Mouse (Mus musculus): Measurements from ENCODE around the gene Cltrn.

Cltrn gene

DNA sequence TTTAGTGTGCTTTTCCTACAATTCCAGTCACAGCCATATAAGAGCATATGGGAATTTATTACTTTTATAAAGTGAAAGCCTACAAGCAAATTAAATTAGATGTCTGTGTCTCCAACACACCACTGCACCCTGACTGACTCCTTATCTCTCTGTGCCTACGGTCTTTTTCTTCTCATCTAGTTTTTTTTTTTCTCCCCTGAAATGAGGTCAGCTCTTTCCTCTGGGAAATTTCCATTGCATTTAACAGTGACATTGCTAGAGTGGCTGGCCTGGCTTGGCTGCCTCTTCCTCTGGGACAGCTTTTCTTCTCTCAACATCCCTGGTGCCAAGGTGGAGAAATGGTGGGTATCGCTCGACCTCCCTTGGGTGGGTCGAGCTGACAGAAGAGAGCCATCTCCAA is at the start of gene Cltrn:
Gene Cltrn, plus strand, starts transcription at position 249 of the 400 bp plus-strand sequence.
- DNase-seq (ENCODE audit: extremely low read depth, low read depth): no peak

DNA sequence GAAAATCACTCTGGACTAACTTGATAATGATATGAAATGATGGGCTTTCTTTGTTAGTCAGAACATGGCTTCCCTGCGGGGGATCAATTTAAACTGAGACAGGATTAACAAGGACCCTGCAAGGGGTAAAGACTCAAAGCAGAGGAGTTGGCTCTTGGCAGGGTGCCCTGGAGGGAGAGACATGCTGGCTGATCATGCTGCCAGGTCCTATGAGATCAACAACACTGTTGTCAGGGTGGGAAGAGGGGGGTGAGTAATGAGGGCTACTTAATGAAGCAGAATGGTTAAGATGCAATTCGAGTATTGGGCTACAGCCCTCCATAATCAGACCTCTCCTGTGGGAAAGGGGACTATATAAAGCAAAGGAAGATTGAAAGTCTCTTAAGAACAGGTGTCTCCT is 49.7 kb upstream of the Cltrn start:
- DNase-seq (ENCODE audit: extremely low read depth, low read depth): no peak

DNA sequence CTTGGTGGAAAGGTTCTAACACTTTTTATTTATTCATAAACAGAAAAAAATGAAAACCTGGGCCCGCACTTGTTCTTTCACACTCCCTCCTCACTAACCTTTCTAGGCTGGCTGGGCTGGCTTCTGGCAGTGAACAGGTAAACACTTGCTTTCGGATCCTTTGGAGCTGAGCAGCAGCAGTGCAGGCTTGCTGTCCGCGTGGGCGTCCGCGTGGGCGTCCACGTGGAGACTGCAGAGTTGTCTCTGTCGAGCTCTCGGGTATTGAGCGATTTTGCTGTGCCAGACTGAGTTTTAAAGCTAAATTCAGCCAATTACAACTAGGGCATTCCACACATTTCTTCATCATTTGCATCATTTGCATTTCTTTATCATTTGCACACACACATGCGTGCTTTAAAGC is 46.6 kb upstream of the Cltrn start:
- DNase-seq (ENCODE audit: extremely low read depth, low read depth): no peak

DNA sequence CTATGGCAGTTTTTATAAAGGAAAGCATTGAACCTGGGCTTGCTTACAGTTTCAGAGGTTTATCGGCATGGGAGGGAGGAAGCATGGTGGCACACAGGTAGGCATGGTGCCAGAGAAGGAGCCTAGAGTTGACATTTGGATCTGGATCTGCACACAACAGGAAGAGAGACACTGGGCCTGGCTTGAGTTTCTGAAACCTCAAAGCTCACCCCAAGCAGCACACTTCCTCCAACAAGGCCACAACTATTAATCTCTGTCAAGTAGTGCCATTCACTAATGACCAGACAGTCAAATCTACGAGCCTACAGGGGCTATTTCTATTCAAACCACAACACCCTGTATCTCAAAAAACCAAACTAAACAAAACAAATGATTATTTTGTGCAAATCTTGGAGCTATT is 41.9 kb upstream of the Cltrn start:
- no peak for DNase-seq (ENCODE audit: extremely low read depth, low read depth)

DNA sequence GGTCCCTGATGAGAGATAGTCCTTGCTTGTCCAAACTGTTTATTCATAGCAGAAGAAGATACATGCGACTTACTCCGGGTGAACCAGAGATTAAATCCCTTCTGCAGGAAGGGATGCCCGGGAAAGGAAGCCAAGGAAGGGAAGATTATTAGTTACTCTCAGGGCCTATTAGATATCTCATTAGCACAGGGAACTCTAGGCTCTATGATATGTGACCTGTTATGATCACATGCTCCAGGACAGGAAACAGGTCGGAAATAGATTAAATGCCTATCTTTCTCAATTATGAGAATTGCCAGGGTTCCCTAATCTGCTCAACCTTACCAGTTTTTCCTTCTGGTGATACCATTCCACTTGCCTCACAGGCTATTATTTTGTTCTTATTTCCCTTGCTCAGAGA is 32.9 kb upstream of the Cltrn start:
- peak; percentile 92 for DNase-seq (ENCODE audit: extremely low read depth, low read depth)

DNA sequence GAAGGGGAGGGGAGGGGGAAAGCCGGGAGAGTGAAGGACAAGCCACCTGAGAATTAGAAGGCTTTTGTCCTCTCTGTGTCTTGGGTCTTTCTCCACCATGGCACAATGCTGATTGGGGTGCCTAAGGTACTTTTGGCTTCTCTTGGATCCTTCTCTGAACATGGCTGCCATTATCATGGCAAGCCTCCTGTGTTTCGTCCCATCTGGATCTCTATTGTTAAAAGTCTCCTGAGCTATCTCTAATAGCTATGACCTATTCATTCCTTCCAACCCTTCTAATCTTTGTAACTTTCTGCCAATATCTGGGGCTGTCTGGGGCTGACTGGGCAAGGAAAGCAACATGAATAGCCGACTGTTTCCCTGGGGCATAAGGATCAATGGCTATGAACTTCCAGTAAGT is 30.1 kb upstream of the Cltrn start:
- no peak for DNase-seq (ENCODE audit: extremely low read depth, low read depth)

DNA sequence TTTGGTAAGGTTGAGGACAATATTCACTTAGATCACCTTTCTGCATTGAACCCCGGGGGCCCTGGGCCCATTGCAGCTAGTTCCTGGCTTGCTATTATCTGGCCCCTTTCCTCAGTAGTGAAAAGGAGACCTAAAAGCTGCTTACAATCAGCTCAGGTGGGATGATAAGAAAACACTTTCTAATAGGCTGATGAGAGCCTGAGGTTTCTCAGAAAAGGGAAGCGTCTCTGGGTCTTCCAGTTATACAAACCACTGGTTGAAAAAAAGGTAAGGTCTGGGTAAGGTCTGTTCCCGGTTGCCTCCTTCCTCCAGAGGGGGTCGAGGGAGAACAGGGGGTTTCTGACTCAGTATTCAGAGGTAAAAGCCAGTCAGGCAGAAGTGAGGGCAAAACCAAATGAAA is 29.6 kb upstream of the Cltrn start:
- peak; percentile 55 for DNase-seq (ENCODE audit: extremely low read depth, low read depth)

DNA sequence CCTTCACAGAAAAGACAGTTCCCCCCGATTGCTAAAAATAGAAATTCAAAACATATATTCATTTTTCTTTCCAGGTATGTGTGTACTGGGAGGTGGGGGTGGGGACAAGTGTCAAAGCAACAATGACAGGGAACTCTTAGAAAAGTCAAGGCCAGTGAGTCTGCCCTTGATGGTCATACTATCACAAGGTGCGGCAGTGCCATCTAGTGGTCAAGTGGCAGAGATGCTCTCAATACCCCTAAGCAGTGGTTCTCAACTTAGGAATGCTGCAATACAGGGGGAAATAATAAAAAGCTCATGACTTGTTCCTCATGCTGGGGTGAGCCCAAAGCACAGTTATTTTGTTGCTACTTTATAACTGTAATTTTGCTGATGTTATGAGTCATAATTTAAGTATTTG is 22.4 kb upstream of the Cltrn start:
- peak; percentile 77 for DNase-seq (ENCODE audit: extremely low read depth, low read depth)

DNA sequence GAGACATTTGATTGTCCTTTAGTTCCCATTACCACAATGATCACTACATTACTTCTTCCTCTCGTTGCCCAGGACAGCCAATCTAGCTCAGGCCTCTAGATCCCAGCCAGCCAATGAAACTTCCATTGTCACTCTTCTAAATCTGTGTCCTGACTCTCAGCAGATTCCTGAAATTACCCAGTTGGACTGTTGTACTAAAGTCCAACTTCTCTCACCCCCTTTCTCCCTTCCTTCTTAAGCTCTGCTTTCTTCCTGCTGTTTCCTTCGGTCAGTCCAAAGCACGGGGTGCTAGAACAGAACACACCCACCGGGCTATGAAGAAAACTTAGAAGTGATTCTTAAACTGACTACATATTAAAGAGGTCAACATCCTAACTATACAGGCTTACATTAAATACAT is 19.7 kb upstream of the Cltrn start:
- no peak for DNase-seq (ENCODE audit: extremely low read depth, low read depth)

DNA sequence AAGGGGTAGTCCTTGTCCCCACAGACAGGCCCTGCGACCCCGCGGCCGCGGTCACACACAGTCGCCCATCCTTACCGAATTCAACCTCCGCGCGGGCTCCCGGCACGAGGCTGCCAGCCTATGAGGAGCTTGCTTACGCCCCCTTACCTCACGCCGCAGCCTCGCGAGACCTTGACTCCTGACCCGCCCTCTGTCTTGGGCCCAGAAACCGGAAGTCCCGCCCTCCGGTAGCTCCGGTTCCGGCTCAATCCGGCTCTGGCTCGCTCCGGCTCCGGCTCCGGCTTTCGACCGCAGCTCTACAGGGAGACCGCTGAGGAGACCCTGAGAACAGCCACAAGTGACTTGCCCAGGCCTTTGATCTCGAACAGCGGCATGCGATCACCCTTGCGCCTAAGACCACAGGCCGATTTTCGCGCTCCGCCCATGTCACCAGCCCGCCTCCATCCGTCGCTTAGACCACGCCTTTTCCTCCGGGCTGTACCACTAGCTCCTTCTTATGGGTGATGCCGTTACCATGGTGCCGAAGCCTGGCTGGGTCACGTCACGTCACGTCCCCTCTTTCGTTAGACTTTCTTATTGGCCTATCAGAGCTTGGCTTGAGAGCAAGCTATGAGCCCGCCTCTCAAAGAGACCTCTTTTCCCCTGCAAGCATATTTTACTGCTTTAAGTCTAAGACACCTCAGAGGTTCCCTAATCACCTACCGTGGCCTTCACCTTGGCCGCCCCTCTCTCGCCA is 12.4 kb upstream of the Cltrn start, which contains the start of gene Siah1b:
Gene Siah1b, minus strand, starts transcription at position 454 of the 736 bp plus-strand sequence.
- peak; percentile 98 for DNase-seq (ENCODE audit: extremely low read depth, low read depth)

DNA sequence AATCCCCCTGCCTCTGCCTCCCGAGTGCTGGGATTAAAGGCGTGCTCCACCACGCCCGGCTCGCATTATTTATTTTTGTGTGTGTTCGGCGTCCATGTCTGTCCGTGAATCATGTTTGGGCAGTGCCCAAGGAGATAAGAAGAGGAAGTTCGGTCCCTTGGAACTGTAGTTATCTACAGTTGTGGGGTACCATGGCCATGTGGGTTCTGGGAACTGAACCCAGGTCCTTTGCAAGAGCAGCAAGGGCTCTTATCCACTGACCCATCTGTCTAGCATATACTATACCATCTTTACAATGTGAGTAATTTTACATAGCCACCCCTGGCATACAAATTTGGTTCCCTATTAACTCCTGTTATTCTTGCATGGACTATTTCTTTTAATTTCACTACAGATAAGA is 6.6 kb upstream of the Cltrn start:
- DNase-seq (ENCODE audit: extremely low read depth, low read depth): peak; percentile 68

DNA sequence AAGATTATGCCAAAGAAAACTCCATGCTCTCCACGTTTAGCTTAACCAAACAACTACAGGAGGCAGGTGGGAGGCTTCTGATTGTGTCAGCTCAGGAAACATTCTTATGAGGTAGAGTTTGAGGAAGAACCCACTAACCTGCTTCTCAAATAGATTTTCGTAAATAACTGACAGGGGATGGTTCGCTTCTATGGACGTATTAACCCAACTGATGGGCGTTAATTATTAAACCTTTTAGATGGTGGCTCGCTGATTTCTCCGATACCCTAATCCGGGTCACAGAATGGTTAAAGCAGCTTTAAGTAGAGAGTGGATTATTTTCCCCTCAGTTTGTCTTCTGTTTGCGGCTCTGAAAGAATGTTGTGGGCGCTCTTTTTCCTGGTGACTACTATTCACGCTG is 1.3 kb downstream of the Cltrn start:
- DNase-seq (ENCODE audit: extremely low read depth, low read depth): no peak

DNA sequence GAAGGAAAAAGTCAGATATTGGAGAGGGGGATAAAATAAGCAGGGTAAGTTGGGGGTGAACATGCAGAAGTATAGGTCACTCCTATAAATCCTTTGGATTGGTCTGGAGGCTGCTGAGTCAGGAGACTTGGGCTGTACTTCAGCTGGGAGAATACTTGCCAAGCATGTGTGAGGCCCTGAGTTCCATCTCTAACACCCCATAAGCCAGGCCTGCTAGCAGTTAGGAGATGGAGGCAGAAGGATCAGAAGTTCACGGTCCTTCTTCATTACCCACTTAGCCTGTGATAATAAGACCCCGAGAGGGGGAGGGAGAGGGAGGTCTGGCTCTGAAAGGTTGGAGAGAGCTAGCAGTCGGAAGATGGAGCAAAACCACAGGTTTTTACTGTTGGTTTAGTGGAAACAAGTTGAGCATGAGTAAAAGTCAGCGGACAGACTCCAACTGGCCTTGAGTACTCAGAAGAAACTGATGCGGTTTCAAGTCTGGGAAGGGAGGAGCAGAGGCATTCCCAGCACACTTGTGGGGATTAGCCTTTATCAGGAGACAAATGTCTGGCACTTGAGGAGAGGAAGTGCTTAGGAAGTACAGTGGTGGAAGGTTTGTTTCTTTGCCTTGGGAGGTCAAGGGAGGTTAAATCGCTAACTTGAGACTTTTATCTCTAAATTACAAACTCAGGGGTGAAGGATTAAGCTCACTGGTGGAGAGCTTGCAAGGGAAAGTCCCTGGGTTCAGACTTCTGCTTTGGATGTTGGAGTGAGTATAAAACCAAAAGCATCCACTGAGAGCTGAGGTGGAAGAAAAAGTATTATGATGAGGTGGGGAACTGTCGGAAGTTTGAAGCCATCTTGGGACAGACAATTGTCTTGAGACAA is 3.9 kb downstream of the Cltrn start:
- peak; percentile 62 for DNase-seq (ENCODE audit: extremely low read depth, low read depth)

DNA sequence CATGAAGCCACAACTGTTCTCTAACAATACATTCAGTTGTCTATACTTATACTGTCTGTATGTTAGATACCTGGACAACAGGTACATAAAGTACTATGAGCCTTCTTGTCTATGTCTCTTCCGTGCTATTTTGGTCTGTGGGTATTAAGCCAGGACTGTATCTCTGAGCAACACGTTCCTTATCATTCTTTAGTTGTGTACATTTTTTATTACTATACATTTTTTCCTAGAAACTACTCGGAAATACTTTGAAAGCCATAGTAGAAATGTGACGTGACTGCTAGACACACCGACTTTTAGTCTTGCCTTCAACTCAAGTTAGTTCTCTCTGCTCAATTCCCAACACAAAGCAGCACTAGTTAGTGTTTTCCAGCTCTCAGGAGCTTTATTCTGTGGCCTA is 4.8 kb downstream of the Cltrn start:
- peak; percentile 58 for DNase-seq (ENCODE audit: extremely low read depth, low read depth)

DNA sequence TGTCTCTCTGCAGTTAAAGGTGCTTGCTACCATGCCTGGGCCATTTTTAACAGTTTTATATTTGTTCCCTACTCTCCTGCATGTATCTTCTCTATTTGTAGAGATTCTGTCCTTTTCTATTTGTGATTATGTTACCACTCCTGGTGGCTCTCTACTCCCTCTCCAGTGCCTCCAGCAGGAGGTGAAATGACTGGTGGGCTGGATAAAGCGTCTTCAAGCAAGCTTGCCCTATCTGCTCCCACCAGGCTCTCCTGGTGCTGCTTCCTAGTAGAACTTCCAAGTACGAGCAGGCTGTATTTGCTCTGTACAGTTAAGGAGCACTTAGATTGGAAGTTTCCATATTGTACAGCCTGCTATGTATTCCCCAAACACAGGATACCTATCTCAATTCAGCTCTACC is 7.2 kb downstream of the Cltrn start:
- no peak for DNase-seq (ENCODE audit: extremely low read depth, low read depth)

DNA sequence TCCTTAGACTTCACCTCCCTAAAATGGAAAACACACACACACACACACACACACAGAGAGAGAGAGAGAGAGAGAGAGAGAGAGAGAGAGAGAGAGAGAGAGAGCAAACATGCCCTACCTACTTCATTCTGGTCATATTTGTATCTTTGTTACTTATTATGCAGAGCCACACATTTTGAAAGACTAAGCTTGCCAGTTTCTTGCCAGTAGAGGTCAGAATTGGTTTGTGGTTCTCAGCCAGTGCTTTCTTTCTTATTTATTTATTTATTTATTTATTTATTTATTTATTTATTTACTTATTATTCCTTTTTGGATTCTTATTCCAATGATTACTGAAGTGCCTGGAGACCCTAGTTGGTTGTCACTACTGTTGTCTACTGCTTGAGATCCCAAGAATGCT is 12.9 kb downstream of the Cltrn start:
- DNase-seq (ENCODE audit: extremely low read depth, low read depth): no peak

DNA sequence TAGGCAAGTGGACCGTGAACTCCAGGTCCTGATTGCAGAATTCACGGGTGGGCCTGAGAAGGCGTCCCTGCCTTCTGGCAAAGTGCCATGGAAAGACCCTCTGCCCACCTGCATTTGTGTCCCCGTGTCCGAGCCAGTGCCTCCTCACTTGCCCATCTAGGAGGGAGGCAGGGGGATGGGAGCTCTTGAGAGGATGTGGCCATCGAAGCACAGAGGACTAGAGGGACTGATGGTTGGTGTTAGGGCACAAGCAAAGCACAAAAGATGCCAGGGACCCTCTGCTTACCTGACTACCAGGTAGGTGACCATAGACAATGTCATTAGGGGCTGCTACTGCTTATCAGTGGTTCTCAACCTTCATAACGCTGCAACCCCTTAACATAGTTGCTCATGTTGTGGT is 13.6 kb downstream of the Cltrn start:
- DNase-seq (ENCODE audit: extremely low read depth, low read depth): no peak

DNA sequence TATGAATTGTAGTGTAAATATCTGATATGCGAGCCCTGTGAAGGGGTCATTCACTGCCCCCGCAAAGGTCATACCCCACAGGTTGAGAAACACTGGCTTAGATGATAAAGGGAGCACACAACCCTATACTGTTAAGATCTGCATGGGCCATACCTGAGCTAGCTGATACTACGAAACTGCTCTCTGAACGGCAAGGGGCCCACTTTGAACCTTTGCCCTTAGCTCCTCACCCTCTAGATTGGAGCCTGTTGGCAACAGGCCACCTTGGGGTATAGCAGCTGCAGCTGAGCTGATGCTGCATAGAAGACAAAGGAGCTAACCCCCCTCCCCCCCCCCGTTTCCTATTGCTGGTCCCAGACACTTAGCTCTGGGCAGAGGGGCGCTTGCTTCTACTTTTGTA is 14.0 kb downstream of the Cltrn start:
- DNase-seq (ENCODE audit: extremely low read depth, low read depth): no peak

DNA sequence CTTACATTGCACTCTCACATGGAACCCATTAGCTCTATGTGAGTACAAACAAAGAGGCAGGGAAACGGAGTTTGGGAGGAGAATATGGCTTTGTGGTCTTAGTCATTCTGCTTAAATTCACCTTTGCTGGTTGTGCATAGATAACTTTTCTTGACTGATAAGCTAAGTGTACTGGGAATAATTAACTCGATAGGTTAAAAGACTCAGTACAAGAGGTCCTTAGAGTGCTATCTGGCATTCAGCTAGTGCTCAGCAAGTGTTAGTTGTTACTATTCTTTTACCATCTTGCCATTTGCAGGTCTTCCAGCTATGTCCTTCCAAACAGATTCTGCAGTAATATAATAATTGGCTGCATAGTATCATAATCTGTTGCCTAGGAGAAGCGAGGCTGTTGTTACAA is 22.5 kb downstream of the Cltrn start:
- DNase-seq (ENCODE audit: extremely low read depth, low read depth): no peak

DNA sequence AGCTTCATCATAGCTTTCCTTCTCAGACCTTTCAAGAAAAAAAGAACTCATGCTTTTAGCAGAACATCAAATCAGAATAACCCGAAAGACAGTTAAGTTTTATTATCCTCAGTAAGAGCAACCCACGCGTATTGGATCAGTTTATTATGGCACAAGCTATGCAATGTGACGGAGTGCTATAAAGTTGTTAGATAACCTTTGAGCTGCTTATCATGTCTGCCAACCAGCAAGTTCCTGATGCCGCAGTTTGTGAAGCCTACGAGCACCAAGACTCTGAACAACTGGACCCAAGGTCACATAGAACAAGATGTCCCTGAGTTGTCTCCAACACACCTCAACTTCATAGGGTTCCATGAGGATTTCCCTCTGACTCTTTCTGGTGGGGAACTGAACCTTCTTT is 25.1 kb downstream of the Cltrn start:
- DNase-seq (ENCODE audit: extremely low read depth, low read depth): no peak

DNA sequence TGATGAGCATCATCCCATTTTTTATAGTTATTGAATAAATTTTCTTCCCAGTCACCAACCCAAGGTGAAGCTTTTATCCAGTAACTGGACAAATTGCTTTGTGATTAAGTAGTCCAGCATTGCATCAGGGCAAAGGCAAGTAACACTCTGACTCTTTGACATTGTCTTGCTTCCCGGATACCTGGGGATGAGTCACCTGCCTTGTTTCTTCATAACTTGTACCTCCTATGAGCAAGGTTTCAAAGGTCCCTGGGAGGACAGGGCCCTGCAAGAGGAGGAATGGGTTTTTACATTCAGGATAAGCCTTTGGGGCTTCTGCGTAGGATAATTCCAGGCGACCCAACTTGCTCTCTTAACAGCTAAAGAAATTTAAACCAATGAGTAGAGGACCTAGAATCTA is 35.3 kb downstream of the Cltrn start:
- no peak for DNase-seq (ENCODE audit: extremely low read depth, low read depth)

DNA sequence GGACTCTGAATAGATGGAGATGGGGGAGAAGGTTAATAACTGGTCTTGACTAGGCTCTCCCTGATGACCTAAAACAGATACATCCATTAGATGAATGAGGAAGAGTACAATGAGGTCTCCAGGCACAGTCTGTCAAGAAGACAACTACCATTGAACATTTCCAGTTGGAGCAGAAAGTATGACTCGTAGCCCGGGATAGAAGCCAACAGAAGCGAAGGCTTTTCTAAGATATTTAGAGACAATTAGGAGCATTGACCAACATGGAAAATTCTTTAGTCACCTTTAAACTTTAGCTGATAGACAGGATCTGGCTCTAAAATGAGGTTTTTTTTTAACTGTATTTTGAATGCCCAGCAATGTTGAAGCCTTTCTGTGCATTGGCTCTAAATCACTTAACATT is 44.9 kb downstream of the Cltrn start:
- no peak for DNase-seq (ENCODE audit: extremely low read depth, low read depth)

DNA sequence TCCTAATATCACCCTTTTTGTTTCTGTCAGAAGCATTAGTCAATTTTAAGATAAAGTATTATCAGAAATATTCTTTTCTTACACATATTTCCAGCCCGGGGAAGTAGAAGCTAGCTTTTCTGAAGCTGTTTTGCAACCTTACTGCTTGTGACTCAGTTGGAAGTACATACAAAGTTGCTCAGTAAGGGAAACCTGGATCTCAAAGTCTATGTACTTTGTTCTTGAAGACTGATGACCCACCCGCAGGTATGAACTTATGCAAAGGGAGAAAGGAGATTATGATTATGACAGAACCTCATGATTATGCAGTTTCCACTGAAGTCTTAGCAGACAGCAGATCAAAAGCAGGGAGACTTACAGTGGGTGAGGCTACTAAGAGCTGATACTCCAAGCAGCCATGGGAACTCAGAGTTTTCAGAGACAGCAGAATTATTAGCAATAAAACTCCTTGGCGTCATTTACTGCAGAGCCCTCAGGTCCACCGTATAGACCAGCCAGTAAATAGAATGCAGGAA is 46.7 kb downstream of the Cltrn start:
- no peak for DNase-seq (ENCODE audit: extremely low read depth, low read depth)

Data from MEL-GATA-1-ER (cell line).